Mouse (Mus musculus): ENCODE results near the gene Gm27179. TPM values are rescaled to one million over a fixed set of nuclear protein-coding genes. Genes with fewer than 3 reads are reported as not detected.
"Not testable (repeated sequence)": the region's sequence is repeated elsewhere in the genome, so short reads cannot be mapped to it uniquely, and the experiment has no call there.

Gene Gm27179
- 0.03 and 0.04 TPM in 2 replicates for polyA plus RNA-seq (2012; rRNA removed)

- not testable (repeated sequence) for H3K27ac ChIP-seq (ENCODE audit: insufficient read depth, low read depth, low read length); H3K4me1 ChIP-seq (ENCODE audit: control insufficient read depth, insufficient read depth, low read length); H3K27me3 ChIP-seq (replicated peaks; ENCODE audit: control insufficient read depth, insufficient read depth, low read length); DNase-seq; H3K36me3 ChIP-seq (ENCODE audit: control insufficient read depth, insufficient read depth, low read length); H3K4me3 ChIP-seq (ENCODE audit: insufficient read depth, low read depth, low read length)
- WGBS: no CpG with 5 or more reads among the region's 2 CpGs
These were observed at the start of gene Gm27179 for GRCm38 (mm10) chr14:69512449-69512848. Gene Gm27179, minus strand, starts transcription at chr14:69512549.

GRCm38 (mm10) chr14:69557550-69557949 is 45.2 kb upstream of the Gm27179 start:
- DNase-seq; H3K36me3 ChIP-seq (ENCODE audit: control insufficient read depth, insufficient read depth, low read length); H3K27ac ChIP-seq (ENCODE audit: insufficient read depth, low read depth, low read length); H3K4me3 ChIP-seq (ENCODE audit: insufficient read depth, low read depth, low read length); H3K4me1 ChIP-seq (ENCODE audit: control insufficient read depth, insufficient read depth, low read length); H3K27me3 ChIP-seq (replicated peaks; ENCODE audit: control insufficient read depth, insufficient read depth, low read length): not testable (repeated sequence)
- no CpG with 5 or more reads among the region's 14 CpGs for whole genome bisulfite sequencing

GRCm38 (mm10) chr14:69556820-69557219 is 44.5 kb upstream of the Gm27179 start:
- not testable (repeated sequence) for H3K4me1 ChIP-seq (ENCODE audit: control insufficient read depth, insufficient read depth, low read length); H3K27me3 ChIP-seq (replicated peaks; ENCODE audit: control insufficient read depth, insufficient read depth, low read length); H3K36me3 ChIP-seq (ENCODE audit: control insufficient read depth, insufficient read depth, low read length); H3K27ac ChIP-seq (ENCODE audit: insufficient read depth, low read depth, low read length); DNase-seq; H3K4me3 ChIP-seq (ENCODE audit: insufficient read depth, low read depth, low read length)
- no CpG with 5 or more reads among the region's 8 CpGs for WGBS

GRCm38 (mm10) chr14:69555110-69555831 is 42.9 kb upstream of the Gm27179 start, which contains the start of gene Entpd4b:
Gene Entpd4b, plus strand, starts transcription at chr14:69555424.
- no CpG with 5 or more reads among the region's 68 CpGs for WGBS
- not testable (repeated sequence) for DNase-seq; H3K27me3 ChIP-seq (replicated peaks; ENCODE audit: control insufficient read depth, insufficient read depth, low read length); H3K4me3 ChIP-seq (ENCODE audit: insufficient read depth, low read depth, low read length); H3K27ac ChIP-seq (ENCODE audit: insufficient read depth, low read depth, low read length); H3K4me1 ChIP-seq (ENCODE audit: control insufficient read depth, insufficient read depth, low read length); H3K36me3 ChIP-seq (ENCODE audit: control insufficient read depth, insufficient read depth, low read length)

GRCm38 (mm10) chr14:69547310-69547709 is 35.0 kb upstream of the Gm27179 start:
- WGBS: no CpG with 5 or more reads among the region's 4 CpGs
- not testable (repeated sequence) for H3K4me3 ChIP-seq (ENCODE audit: insufficient read depth, low read depth, low read length); H3K27ac ChIP-seq (ENCODE audit: insufficient read depth, low read depth, low read length); DNase-seq; H3K4me1 ChIP-seq (ENCODE audit: control insufficient read depth, insufficient read depth, low read length); H3K36me3 ChIP-seq (ENCODE audit: control insufficient read depth, insufficient read depth, low read length); H3K27me3 ChIP-seq (replicated peaks; ENCODE audit: control insufficient read depth, insufficient read depth, low read length)

GRCm38 (mm10) chr14:69545052-69545451 is 32.7 kb upstream of the Gm27179 start:
- H3K4me3 ChIP-seq (ENCODE audit: insufficient read depth, low read depth, low read length); H3K27me3 ChIP-seq (replicated peaks; ENCODE audit: control insufficient read depth, insufficient read depth, low read length); H3K27ac ChIP-seq (ENCODE audit: insufficient read depth, low read depth, low read length); DNase-seq; H3K36me3 ChIP-seq (ENCODE audit: control insufficient read depth, insufficient read depth, low read length); H3K4me1 ChIP-seq (ENCODE audit: control insufficient read depth, insufficient read depth, low read length): not testable (repeated sequence)
- no CpG with 5 or more reads among the region's 2 CpGs for WGBS

GRCm38 (mm10) chr14:69544033-69544432 is 31.7 kb upstream of the Gm27179 start:
- WGBS: no CpG with 5 or more reads among the region's 7 CpGs
- H3K4me3 ChIP-seq (ENCODE audit: insufficient read depth, low read depth, low read length): not testable (repeated sequence)

GRCm38 (mm10) chr14:69542695-69543094 is 30.3 kb upstream of the Gm27179 start:
- not testable (repeated sequence) for H3K4me3 ChIP-seq (ENCODE audit: insufficient read depth, low read depth, low read length); H3K4me1 ChIP-seq (ENCODE audit: control insufficient read depth, insufficient read depth, low read length); DNase-seq; H3K27me3 ChIP-seq (replicated peaks; ENCODE audit: control insufficient read depth, insufficient read depth, low read length); H3K27ac ChIP-seq (ENCODE audit: insufficient read depth, low read depth, low read length); H3K36me3 ChIP-seq (ENCODE audit: control insufficient read depth, insufficient read depth, low read length)
- no CpG with 5 or more reads among the region's 7 CpGs for WGBS

More at GRCm38 (mm10) chr14:69544033-69544432, 31.7 kb upstream of the Gm27179 start:
- H3K4me1 ChIP-seq (ENCODE audit: control insufficient read depth, insufficient read depth, low read length); H3K27ac ChIP-seq (ENCODE audit: insufficient read depth, low read depth, low read length); H3K27me3 ChIP-seq (replicated peaks; ENCODE audit: control insufficient read depth, insufficient read depth, low read length); H3K36me3 ChIP-seq (ENCODE audit: control insufficient read depth, insufficient read depth, low read length); DNase-seq: not testable (repeated sequence)

- not testable (repeated sequence) for H3K27ac ChIP-seq (ENCODE audit: insufficient read depth, low read depth, low read length); H3K36me3 ChIP-seq (ENCODE audit: control insufficient read depth, insufficient read depth, low read length); H3K27me3 ChIP-seq (replicated peaks; ENCODE audit: control insufficient read depth, insufficient read depth, low read length); H3K4me1 ChIP-seq (ENCODE audit: control insufficient read depth, insufficient read depth, low read length); H3K4me3 ChIP-seq (ENCODE audit: insufficient read depth, low read depth, low read length); DNase-seq
- WGBS: no CpG with 5 or more reads among the region's 5 CpGs
These were observed 27.8 kb upstream of the Gm27179 start for GRCm38 (mm10) chr14:69540113-69540512.

GRCm38 (mm10) chr14:69536539-69536938 is 24.2 kb upstream of the Gm27179 start:
- H3K27ac ChIP-seq (ENCODE audit: insufficient read depth, low read depth, low read length); H3K27me3 ChIP-seq (replicated peaks; ENCODE audit: control insufficient read depth, insufficient read depth, low read length); H3K36me3 ChIP-seq (ENCODE audit: control insufficient read depth, insufficient read depth, low read length); H3K4me3 ChIP-seq (ENCODE audit: insufficient read depth, low read depth, low read length); DNase-seq; H3K4me1 ChIP-seq (ENCODE audit: control insufficient read depth, insufficient read depth, low read length): not testable (repeated sequence)
- WGBS: no CpG with 5 or more reads among the region's 7 CpGs

- not testable (repeated sequence) for H3K36me3 ChIP-seq (ENCODE audit: control insufficient read depth, insufficient read depth, low read length); H3K27me3 ChIP-seq (replicated peaks; ENCODE audit: control insufficient read depth, insufficient read depth, low read length); DNase-seq; H3K27ac ChIP-seq (ENCODE audit: insufficient read depth, low read depth, low read length); H3K4me3 ChIP-seq (ENCODE audit: insufficient read depth, low read depth, low read length); H3K4me1 ChIP-seq (ENCODE audit: control insufficient read depth, insufficient read depth, low read length)
- WGBS: no CpG with 5 or more reads among the region's 1 CpGs
These were observed 13.9 kb upstream of the Gm27179 start for GRCm38 (mm10) chr14:69526202-69526601.
